Mouse (Mus musculus) layer of hippocampus, postnatal 36 days (tissue): ENCODE measurements at regions not wholly inside any gene's neighbourhood (a gene's known extent, or its start where the extent isn't known, plus 50 kb on each side); places are given as distances from the start of the nearest gene placed in this dataset.

Experiments
- DNase-seq, 2 experiments: peaks; one replicate each; pipeline ENCODE4 v3.0.0; 2022

DNA sequence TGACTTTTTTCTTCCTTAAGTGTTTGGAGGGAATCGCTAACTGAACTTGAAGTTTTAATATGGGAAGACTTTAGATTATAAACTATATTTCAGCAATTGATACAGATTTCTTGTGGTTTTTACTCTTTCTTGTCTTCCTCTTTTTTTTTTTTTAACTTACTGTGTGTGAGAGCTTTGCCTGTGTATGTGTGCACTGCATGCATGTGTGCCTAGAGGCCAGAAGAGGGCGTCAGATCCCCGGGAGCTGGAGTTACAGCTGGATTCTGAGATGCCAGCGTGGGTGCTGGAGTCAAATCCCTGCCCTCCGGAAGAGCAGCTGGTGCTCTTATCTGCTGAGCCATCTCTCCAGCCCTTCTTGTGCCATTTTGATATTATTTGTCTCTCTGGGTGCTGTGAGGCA, 129.6 kb downstream of the Trim33 start:
- DNase-seq, result no peak

DNA sequence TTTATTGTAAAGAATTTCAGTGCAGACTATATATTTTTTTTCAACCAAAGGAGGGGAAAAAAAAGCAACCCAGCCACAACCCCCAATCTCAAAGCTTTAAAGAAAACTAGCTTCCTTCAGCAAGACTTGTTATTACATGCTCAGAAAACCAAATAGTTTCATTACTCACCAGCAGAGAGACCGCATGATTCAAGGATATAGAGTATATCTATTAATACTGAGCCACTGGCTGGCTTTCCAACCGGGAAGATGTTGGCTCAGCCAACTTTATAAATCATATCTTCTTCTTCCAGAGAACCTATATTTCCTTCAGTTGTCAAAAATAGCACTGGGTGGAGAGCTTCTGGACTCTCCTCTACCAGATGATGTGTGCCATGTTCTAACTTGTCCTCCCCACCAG, 133.2 kb downstream of the Trim33 start:
- DNase-seq, result no peak

DNA sequence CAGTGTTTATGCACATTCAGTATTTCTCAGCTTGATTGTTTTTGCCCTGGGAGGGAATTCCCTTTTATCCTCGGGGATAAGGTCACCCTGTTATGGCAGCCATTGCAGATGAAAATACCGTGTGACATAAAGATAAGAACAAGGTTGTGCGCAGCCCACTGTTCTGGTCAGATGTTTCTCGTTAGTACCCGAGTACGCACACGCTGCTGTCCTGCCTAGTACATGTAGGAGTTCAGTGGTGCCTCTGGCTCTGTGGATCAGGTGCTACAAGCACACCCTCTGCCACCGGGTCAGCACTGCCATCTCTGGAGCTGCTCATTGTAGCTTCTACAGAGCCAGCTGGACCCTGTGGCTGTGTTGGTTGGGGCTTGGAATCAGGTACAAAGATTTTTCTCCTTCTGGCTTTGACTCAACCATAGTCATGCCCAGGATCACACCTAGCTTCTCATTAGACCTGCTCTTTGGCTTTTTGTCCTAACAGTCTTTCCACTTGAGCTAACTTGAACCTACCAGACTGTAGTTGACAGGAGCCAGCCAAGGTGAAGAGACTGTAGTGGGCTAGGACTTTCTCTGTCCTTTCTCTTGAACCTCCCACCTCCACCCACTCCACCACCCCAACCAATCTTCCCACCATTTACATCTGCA, 136.1 kb downstream of the Trim33 start:
- no peak for DNase-seq

DNA sequence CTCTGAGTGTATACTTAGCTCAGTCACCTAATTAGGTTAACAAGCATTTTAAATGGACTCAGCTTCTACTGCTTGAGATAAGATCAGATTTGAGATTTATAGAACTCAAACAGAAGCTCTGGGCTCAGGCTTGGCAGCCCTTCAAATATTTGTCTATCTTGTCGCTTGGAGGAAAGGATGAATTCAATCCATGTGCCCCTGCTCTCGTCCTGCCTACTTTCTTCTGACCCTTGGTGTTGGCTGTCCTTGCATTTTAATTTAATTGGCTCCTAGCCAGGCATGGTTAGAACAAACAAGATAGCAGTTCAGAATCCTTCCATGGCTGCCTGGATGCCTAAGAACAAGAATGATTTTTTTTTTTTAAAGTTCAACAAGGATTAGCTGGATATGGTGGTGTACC, 137.2 kb downstream of the Trim33 start:
- DNase-seq, result no peak

DNA sequence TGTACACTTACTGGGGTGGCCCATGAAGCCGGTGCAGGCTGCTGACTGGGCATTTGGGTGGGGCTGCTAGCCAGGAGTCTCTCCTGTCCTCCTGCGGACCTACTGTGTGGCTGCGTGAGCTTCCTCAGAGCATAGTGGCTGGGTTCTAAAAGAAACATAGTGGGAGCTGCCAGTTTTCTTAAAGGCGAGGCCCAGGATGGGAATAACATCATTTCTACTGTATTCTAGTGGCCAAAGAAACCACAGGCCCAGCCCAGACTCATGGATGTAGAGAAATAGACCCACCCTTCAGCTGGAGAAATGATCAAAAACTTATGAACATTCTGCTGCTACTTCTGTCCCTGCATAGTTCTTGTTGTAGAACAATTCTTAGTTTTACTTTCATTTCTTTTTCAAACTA, 138.7 kb downstream of the Trim33 start:
- DNase-seq, result no peak

DNA sequence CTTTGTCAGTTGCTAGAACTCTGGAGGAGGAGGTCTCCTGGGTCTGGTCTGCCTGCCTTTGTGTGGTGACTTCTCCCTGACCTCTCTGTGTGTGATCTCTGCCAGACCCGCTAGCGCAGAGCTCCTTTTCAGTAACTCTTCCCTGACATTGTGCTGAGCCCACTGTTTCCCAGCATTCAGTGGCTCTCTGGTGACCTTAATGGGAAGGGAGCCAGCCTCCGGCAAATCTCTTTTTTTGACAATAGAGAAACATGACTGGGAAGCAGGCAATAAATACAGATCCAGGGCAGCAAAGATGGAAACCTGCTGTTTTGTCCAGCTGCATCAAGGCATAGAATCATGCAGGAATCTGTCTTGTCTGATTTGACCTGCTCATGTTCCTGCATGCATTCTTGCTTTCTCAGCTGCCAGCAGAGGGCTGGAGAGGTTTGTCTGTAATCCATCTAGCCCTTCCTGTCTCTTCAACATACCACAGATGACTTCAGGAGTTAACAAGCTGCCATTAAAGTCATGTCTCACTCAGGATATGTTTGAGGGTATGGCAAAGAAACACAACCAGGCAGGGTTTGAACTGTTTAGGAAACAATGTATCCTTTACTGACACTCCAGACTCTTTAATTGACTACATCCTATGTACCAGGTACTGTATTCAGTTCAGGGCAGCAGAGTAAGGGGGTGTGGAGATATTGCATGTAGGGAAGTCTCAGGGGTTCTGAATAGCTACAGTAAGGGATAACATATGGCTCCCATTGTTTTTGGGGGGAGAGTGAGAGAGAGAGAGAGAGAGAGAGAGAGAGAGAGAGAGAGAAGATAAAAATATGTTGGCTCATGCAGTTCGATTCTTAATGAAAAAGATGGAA, 140.9 kb downstream of the Trim33 start:
- no peak for DNase-seq

DNA sequence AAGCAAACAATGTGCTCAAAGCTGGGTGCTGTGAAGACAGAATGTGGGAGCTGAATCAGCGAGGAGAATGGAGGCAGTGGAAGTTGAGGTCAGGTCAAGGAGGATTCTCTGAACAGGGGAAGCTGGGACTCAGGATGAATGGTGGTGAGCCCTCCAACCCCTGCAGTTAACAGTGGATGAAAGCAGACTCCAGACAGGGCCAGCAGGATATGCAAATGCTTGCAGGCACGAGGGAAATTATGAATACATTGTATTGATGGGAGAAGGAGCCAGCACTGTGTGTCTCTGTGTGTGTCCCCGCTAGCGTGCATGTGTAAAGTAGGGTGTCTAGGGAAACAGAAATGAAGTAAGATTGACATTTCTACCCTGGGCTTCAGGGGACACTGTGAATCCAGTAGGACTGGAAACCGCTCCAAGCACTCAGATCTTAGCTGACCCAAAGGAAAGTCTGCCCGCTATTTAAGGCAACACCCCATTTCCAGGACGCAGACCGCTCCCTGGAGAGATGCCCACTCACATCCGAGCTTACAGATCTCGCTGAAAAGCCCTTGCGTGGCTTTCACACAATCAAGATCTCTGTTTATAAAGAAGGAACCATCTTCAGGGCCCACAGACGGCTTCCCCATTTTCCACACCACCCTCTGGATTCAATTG, 141.7 kb downstream of the Trim33 start:
- DNase-seq, result peak in 1 of 2 experiments; percentile 23

DNA sequence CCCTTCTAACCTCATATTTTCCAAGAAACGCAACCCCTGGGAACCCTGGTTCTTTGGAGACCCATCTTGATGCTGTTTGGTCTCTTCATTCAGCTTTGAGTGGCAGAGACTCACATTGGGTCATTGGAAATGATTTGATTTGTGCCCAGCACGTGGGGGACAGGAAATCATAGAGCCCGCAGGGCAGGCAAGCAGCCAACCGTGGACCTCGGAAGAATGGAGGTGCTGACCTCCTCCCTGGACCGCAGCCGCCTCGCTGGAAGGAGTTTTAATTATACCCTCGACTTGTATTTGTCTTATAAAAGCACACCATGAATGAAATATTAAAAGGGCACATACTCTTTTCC, 142.2 kb downstream of the Trim33 start:
- no peak for DNase-seq

DNA sequence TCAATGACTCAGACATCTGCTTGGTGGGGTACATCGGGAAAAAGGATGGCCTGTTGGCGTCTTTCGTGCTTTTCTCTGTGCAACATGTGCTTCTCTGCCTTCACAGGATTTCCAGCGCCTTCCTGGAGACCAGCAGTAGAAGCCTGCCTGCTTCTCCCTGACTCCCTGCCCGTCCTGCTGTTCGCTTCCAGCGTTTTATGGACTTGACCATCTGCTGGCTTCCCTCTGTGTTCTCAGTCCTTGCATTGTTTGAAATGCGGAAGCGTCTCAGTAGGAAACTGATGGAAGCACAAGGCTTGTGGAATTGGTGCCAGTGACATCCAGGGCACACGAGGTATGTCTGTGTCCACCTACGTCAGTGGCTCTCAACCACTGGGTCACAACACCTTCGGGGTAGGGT, 143.7 kb downstream of the Trim33 start:
- DNase-seq, result no peak

DNA sequence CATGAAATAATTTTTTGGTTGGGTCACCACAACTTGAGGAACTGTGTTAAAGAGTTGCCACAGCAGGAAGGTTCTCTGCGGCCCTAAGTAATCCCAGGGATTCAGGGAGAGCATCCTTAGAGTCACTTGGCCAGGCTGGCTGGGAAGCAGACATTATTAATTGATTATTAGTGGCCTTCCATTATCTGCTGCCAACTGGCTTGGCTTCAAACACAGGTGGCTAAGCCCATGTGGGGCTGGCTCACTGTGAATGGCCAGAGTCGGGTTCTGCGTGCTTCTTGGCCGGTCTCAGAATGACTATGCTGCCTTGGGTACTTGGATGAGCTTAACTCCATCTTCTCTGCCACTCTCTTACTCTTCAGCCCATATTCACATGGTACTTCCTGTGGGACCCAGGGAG, 144.2 kb downstream of the Trim33 start:
- no peak for DNase-seq

DNA sequence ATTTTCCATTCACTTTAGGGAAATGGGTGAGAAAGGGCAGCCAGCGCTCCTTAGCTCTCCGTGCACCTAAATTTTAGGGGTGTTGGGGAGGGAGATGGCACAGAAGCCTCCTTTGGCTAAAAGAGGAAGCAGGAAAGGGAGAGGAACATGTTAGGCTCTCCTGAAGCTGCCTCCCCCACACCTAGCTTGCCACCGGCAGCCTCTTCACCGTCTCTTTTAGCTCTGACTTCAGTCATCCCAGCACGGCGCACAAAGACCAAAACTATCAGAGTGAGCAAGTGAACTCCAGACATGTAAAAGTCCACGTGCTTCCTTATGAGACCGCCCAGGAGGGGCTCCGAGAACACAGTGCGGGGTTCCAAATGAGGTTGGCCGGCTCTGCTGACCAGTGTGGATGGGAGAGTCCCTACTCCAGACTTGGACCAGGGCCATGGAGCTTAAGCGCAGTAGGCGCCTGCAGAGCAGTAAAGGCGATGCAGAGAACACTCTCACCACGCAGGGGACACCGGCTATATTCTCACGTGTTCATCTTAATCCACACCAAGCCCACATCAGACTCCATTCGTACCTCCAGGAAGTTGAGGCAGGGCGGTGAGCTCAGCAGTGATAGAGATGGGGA, 146.8 kb downstream of the Trim33 start:
- DNase-seq, result no peak

DNA sequence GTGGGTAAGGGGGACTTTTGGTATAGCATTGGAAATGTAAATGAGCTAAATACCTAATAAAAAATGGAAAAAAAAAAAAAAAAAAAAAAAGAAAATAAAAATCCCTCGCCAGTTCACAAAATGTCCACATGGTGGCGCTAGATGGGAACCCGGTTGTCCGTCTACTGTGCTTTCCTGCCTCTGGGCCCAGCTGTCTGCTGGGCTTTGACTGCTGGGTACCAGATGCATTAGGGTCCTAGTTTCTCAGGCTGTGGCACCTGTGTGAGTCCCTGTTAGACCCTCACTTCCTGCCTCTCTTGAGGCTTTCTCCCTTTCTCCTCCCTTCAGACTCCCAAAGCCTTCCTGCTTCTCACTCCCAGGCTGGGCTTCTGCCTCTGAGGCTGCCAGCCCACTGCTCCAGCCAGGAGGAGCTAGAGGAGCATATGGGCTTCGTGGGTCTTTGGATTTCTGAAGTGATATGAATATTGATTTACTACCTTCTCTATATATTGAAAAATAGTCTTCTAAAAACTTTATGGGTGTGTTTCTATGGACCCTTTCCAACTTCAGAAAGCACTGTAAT, 145.7 kb upstream of the Syt6 start:
- no peak for DNase-seq

DNA sequence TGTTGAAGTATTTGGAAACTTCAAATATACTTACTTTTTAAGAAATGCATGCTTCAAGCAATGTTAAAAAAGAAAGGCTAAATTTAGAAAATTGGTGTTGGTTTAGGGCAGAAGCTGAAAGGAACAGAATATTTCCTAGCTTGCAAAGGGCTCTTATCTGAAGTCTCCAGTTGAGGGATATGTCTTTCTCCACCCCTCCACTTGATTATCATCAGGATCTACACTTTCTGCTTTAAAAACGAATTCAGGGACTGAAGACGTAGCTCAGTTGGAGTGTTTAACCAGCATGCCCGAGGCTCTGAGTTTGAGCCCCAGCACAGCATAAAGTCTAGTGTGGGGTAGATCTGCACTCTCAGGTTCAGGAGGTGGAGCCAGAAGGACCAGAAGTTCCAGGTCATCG, 144.9 kb upstream of the Syt6 start:
- no peak for DNase-seq

DNA sequence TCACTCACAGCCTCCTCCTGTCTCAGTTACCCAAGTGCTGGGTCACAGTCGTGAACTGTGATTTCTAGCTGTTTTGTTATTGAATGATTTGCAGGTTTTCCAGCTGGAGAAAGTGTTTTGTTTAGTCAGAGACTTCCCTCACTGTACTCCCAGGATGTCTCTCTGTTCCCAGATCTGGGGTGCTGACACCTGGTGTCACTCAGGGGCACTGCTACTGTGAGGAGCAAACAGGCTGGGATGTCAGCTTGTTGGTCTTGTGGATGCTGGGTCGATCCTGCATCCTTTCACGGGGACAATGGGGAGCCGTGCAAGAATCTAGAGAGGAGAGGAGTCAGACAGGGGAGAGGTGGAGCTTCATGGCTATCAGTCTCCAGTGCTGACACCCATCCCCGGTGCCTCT, 142.8 kb upstream of the Syt6 start:
- no peak for DNase-seq

DNA sequence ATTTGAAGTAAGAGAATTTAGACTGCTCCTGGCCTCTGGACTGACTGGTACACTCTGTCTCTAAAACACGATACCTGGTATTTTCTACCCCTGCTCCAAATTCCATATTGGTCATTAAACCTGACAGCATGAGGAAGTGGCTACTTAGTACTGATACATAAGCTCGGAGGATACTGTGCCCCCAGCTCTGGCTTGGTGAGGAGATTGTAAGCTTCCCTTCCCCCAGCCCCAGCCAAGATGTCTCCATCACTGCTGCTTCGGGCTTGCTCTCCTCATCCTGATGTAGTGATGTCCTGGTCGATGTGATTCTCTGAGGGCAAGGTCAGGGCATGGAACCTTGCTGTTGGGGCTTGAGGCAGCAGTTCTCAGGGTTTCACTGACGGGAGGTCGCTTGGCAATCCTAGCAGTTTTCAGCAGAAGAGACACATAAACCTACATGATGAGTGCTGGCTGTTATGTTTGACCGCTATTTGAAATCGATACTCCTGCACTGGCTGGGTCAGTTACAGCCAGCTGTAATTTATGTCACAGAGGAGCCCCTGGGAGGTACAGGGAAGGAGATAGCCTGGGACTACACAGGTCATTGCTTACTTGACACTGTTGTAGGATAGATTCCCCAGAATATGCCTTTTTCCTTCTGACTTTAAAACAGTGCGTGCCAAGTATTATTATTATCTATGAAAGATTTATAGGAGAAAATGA, 138.0 kb upstream of the Syt6 start:
- DNase-seq, result no peak

DNA sequence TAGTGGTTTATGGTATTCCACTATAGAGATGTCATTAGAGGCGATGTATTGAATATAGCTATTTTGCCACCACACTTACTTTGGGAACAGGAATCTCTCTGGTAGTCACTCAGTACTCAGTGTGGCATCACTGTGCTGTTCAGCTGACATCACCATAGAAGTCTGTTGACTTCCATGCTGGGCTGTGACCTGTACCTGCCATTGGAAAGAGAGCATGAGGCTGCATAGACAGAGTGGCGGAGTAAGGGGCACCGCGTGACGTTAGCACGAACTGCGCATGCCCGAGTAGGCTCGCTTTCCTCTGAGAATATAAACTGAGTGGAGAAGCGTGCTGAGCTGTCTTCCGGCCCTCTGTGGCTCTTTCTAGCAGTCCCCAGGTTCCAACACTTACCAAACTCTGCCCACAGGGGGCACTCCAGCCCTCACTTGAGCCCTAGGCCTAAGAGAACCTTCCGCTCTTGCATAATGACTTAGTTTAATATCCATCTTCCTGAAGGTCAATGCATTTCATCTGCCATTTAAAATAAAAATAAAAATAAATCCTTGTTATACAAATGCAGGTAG, 136.2 kb upstream of the Syt6 start:
- DNase-seq, result peak; percentile 34 to 35

DNA sequence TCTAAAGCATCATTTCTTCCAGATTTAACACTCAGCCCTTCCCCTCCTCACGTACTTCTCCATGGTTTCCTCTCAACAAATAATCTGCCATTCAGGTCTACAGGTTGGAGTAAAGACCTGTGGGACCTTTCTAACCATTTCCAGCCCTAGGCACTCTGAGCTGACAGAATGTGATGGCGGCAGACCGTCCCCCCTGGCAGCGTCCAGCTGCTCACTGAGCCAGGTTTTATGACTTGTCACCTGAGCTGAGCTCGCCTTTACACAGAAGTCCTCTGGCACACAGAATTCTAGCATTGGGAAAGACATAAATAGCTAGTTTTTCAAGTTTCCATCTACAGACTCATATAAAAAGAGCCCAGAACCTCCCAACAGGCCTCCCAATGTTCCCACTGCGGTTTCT, 131.8 kb upstream of the Syt6 start:
- no peak for DNase-seq

DNA sequence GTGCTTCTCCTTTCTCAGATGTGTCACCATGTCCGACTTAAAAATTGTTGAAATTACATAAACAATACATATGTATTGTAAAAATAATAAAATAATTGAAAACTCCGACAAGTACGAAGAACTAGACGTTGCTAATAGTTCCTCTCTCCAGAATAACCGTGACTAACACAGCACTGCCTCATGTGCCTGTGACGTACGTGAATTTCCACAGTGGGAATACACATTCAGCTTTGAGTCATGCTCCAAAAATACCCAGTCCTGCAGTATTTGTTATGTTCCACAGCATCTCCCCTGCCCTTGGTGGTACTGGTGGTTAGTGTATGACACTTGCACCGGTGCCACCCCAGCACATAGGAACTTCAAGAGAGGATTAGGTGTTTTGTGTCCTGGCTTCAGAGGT, 129.2 kb upstream of the Syt6 start:
- DNase-seq, result no peak

DNA sequence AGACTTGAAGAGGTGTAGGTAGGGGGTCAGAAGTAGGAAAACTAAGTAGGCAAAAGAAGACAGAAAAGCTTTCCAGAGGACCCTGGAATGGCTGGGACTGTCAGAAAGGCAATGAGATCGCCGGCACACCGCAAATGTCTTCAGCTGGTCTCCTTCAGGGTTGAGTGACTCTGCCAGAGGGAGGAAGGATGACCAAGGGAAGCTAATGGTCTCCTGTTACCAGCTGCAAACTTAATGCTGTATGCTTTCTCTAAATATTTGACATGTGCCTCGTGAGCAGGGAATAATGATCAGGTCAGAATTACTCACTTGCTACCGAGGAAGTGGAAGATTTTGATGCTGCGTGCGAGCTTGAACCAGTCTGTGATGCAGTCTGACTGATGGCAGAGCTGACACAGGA, 125.2 kb upstream of the Syt6 start:
- no peak for DNase-seq

DNA sequence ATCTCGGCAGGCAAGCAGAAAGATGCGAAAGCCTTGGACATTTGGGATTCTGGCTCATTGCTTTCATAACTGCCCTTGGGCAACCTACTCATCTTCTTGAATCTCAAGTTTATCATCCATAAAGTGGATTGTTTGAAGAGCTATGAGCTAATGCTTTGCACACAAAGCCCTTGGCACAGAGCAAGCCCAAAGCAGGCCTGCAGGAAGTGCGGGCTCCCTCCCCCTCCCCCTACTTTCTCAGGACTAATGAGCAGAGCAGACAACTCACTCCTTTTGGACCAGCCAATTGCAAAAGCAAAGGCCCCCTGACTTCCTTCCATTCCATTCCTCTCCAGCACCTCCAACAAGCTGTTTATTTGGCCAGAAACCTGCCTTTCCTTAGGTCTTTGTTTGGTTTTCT, 123.1 kb upstream of the Syt6 start:
- DNase-seq, result no peak

DNA sequence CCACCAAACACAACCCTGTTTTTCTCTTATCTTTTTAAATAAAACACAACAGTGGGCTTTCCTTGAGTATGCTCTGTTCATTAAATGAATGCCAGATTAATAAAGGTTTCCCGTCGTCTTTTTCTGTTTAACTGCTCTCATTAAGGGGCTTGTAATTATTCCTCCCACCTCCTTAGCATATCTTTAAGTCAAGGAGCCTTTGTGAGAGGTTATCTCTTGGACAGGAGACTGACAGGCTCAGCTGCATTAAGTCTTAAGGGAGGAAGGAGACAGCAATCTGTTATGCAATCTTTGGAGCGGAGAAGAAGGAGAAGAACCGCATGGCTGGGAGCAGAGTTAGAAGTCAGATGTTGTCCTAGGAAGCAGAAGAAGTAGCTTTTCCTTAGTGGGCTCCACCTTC, 111.3 kb upstream of the Syt6 start:
- DNase-seq, result no peak

DNA sequence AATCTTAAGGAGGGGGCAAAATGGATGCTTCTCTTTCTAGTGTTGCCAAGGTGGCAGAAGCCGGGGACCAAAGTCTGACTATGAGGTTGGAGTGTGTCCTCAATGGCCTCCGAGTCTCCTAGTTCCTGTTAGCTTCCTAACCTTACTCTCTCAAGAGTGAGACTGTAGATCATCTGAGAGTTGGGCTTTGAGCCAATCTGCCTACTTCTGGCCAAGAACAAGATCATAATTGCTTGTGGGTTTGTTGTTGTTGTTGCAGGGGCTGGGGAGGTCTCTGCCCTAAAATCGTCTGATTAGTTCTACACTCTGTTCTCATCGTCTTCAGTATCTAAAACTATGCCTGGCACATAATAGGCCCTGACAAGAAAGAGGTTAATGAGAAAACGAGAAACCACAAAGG, 110.8 kb upstream of the Syt6 start:
- no peak for DNase-seq
